Mouse (Mus musculus) skeletal muscle tissue, adult 2 months (tissue): ENCODE measurements around the gene Mgat4a.

Source experiments
- DNase-seq: peaks from one replicate; pipeline ENCODE4 v3.0.0-alpha.2; 2012; ENCODE audit warnings: low read depth, low spot score

The Mgat4a gene

DNA sequence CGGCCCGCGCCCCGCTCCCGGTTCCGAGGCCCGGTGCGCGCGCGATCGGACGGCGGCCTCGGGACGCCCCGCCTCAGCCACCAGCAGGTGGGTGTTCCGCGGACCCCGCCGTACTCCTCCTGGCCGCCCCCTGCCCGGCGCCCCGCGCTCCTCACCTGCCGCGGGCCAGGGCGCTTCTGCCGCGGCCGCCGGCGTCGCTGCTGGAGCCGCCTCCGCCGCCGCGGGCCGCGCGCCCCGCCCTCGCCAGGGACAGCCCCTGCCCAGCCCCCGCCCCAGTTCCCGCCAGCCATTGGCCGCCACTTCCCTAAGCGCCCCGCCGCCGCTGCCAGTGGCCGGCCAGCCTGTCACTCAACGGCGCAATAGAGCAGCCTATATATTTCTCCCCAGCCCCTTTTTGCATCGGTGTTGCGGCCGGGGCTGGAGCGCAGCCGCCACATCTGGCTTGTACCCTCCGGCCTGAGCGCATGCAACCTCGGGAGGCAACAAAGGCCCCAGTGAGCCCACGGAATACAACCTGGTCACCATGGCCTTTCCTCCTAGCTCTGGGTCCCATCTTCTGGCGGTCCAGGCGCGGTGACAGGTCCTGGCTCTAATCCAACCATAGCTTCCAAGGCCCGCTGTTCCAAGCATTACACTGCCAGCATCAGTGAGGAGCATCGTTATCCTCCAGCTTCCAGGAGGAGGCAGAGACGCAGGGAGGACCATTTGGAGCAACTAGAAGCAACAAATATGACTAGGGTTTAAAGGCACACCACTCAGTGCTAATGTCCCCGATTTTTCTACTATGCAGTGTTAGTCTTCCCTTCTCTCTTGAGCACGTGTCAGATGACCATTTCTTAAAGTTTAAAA is at the start of gene Mgat4a:
Mgat4a (minus strand) TSS at position 207 of the 849 bp plus-strand sequence.
- DNase-seq = peak; percentile 78

DNA sequence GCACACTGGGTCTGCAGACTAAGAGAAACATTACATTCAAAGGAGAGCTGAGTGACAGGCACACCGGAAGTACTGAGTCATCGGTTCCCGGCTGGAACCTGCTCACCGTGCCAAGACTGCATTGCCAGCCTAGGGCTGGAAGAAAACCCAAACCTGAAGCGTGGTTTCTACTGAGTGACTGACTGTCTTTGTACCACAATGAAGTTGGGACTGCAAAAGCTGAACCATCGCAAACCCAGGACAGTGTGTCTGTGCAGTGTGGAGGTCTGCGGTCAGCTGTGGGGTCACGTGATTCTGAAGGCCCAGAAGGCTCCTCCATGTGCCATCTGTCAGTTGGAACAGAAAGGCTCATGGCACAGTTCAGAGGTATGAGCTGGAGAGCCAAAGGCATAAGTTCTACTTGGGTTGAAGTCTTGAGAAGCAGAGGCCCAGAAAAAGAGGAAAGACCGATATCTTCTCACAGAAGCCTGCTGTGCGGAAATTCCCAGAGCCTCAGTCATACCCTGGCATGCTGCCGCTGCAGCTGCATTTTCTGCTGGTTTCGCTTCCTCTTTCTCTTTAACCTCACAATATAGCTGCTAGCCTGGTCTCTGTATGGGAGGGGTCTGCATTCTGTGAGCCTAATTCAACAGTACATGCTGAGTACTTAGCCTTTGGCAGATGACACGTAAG is 45.1 kb upstream of the Mgat4a start:
- peak; percentile 66 for DNase-seq

DNA sequence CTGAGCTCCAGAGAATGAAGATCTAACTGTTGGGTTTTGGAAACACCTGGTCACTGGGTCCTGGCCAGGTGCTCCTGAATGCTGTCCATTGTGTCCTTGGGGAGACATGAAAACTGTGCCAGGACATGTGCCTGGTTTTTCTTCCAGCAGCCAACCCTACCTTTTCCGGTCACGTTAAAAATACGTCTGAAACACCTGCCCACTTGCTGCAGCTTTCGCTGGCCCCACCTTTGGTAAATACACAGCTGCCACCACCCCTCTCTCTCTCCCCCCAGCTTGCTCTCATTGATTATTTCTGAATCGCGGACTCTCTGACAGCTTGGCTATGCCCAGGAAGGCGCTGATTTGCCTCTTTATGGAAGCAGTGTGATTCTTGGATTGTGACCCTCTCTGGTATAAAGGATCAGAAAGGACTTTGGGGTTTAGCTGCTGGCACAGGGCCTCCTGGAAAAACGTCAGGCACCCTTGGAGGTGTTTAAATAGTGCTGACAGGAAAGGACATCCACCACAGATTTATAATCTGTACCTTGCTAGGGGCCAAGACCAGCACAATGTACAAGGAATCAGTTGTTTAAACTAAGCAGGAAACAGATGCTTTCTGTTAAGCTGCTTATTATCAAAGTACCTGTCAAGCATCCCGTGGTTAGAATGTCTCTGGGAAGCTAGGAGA is 43.1 kb upstream of the Mgat4a start:
- DNase-seq = no peak

- DNase-seq = no peak
These were observed 42.4 kb upstream of the Mgat4a start for GRCm38 (mm10) chr1:37583167-37583566.

DNA sequence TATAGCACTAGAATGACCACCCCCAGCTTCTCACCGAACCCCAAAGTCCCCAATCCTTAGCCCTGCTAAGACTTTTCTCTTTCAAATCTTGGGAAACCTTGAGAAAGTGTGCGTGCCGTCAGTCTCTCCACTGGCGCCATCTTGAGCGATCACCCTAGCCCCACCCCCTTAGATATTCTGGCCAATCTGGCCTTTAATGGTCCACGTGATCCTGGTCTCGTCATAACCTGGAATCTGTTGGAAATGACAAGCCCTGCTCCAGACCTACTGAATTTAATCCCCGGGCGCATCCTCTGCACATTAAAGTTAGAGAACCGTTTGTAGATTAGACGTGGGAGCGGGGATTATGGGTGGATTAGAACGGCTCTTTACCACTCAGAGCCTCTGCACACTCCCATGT is 38.9 kb upstream of the Mgat4a start:
- DNase-seq = no peak

- DNase-seq = no peak
These were observed 31.9 kb upstream of the Mgat4a start for GRCm38 (mm10) chr1:37572528-37573272.

DNA sequence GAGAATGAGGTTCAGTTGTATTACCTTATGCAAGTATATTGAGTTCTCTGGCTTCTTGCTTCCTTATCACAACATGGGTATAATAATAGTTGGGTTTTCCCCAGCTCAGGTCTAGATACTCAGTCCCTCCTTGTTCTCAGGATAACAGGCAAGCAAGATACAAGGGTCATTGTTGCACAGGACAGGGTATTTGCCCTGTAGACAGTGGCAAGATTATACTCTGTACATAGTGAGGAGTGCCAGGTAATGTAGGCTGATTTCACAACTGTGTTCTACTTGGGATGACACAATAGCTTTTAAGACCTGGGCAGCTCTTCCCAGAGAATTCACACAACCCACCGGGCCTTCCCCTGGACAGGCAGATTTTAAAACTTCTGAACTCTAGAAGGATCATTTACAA is 27.6 kb upstream of the Mgat4a start:
- no peak for DNase-seq

DNA sequence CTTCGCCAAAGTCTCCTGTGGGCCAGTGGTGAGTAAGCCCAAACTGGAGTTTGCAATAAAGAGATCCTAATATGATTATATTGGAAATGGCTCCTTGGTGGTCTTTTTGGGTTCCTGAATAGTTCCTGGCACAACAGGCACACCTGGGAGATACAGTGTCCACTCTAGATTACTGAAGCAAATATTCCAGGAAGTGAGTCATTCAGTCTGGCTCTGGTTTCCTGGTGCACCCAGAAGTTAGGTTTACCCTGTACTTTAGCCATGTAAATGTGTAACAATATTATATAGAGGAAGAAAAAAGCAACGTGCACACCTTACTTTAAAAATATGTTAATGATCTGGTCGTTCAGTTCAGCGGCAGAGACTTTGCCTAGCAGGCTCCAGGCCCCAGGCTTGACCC is 25.9 kb upstream of the Mgat4a start:
- DNase-seq = no peak

- no peak for DNase-seq
These were observed 25.5 kb upstream of the Mgat4a start for GRCm38 (mm10) chr1:37566344-37566743.

GRCm38 (mm10) chr1:37565396-37565795 is 24.6 kb upstream of the Mgat4a start:
- DNase-seq = no peak

GRCm38 (mm10) chr1:37561955-37562354 is 21.1 kb upstream of the Mgat4a start:
- DNase-seq = peak; percentile 21

- no peak for DNase-seq
These were observed 19.5 kb upstream of the Mgat4a start for GRCm38 (mm10) chr1:37560356-37560755.

- no peak for DNase-seq
These were observed 11.2 kb upstream of the Mgat4a start for GRCm38 (mm10) chr1:37551986-37552385.

GRCm38 (mm10) chr1:37549501-37549900 is 8.7 kb upstream of the Mgat4a start:
- no peak for DNase-seq

- no peak for DNase-seq
These were observed 5.7 kb upstream of the Mgat4a start for GRCm38 (mm10) chr1:37546398-37547051.

GRCm38 (mm10) chr1:37544251-37544650 is 3.4 kb upstream of the Mgat4a start:
- DNase-seq = no peak

- DNase-seq = no peak
These were observed 2.2 kb upstream of the Mgat4a start for GRCm38 (mm10) chr1:37543057-37543456.

DNA sequence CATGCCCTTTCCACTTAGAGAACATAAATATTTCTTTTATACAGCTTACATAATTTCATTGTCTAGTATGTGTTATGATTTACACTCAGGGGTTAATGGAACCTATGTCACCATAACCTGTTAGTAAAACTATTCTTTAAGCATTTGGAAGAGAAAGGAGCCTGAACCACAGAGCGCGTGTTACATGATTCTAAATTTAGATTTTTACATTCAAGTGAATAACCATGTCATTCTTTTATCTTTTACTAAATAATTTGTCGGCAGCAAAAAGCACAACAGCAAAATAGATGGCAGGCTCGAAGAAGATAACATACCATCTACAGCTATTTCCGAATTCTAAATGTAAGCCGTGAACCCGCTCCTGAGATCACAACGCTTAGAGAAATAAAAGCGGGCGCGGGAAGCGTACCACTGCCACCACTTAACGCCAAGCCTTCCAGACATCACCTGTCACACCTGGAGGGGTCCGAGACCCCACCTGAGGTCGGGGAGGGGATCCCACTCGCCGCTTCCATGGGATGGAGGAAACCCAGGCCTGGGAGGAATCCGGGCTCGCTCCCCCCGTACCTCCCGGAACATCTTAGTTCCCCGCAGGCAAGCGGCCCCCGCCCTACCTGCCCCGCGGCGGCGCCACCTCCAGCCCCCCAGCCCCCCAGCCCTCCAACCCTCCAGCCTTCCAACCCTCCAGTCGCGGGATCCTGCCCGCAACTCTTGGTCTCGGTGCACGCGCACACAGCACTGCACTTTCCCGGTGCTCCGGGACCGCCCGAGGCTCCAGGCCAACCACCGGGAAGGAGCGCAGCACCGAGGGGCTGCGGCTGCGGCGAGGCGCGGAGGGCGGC is 627 bp downstream of the Mgat4a start:
- DNase-seq = no peak

GRCm38 (mm10) chr1:37534532-37535108 is 6.2 kb downstream of the Mgat4a start:
- DNase-seq = no peak

DNA sequence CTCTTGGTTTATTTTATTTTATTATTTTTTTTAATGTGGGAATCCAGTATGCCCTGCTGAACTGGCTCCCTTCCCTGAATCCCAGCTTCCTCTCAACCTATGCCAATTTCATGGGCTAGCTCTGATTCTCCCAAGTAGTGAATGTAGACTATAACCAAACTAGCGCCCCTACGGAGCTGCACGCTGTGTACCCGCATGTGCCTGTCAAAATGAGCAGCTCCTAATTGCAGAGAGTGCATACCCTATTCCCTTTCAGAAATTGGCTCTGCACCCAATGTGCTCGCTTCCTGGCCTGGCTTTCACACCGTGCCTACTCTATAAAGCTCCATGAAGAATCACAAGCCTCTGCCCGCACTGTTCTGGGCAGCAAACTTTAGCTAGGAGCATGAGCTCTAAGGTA is 7.6 kb downstream of the Mgat4a start:
- no peak for DNase-seq
